Mouse (Mus musculus): ENCODE results near the gene Prcc. TPM values are rescaled to one million over a fixed set of nuclear protein-coding genes. Genes with fewer than 3 reads are reported as not detected.

Gene Prcc
- polyA plus RNA-seq, 1 experiment, result 27.1 TPM

DNA sequence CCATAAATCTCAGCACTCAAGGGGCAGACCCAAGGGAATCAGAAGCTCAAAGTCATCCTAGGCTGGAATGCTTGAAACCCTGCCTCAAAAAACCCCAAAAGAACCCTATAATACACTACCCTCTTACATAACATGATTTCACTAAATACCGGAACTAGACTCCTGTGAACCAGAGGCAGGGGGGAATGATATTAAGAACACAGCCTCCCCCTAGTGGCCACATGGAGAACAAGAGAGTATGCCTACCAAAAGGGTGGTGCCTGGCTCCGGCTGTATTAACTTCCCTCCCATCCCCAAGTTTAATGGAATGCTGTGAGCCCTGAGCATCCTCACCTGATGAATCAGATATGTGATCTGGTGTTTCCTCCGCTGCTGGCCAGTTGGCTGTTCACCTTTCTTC lies 25.6 kb downstream of the Prcc start:
- H3K27me3 ChIP-seq (ENCODE audit: control insufficient read depth, insufficient read depth, low read length), result no peaks in the 10 kb centered on the region
- H3K4me1 ChIP-seq (ENCODE audit: control insufficient read depth, insufficient read depth, insufficient read length, low read length), result no peaks in the 10 kb centered on the region
- H3K27ac ChIP-seq (ENCODE audit: insufficient read depth, low read depth, low read length), result no peak overlapping the region
- WGBS, result 31% methylated on average over 3 of the region's 3 CpGs
- TF ChIP-seq CTCF (IDR thresholded peaks at IDR 0.05; ENCODE audit: extremely low read depth, insufficient read length, insufficient replicate concordance, low read depth, low read length), result peak; percentile 68; the same call in 1 of the 2 replicates
- TF ChIP-seq POLR2A (IDR thresholded peaks at IDR 0.05; ENCODE audit: low read depth, low read length), result no peak
- no peak overlapping the region for H3K4me3 ChIP-seq (ENCODE audit: low read depth, low read length)
- peaks cover 53% of the 10 kb centered on the region for H3K36me3 ChIP-seq (ENCODE audit: control insufficient read depth, insufficient read depth, low read length)

DNA sequence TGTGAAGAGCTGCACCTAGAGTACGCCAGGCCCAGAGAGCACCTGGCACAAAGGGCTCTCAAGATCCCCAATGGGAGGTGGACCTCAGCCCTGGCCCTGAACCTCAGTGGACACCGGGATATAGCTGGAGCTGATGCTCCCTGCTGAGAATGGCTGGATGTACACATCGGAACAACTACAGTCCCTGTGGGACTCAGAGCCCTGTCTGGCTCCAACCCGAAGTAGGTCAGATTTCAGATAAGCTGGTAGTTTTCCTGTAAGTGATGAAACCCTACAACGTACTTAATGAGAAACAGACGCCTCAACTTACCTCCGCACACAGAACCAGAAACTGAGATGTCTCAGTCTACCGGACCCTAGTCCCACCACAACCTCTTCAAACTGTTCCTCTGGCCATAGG lies 27.7 kb downstream of the Prcc start:
- 94% methylated on average over 8 of the region's 8 CpGs for WGBS
- Histone ChIP-seq H3K36me3 (ENCODE audit: control insufficient read depth, insufficient read depth, low read length) (peaks cover 39% of the 10 kb centered on the region), H3K27me3 (ENCODE audit: control insufficient read depth, insufficient read depth, low read length) (no peaks in the 10 kb centered on the region), H3K4me3 (ENCODE audit: low read depth, low read length) (no peak overlapping the region), H3K4me1 (ENCODE audit: control insufficient read depth, insufficient read depth, insufficient read length, low read length) (no peaks in the 10 kb centered on the region), H3K27ac (ENCODE audit: insufficient read depth, low read depth, low read length) (no peak overlapping the region)
- TF ChIP-seq CTCF (IDR thresholded peaks at IDR 0.05; ENCODE audit: extremely low read depth, insufficient read length, insufficient replicate concordance, low read depth, low read length) (no peak), POLR2A (IDR thresholded peaks at IDR 0.05; ENCODE audit: low read depth, low read length) (no peak)

DNA sequence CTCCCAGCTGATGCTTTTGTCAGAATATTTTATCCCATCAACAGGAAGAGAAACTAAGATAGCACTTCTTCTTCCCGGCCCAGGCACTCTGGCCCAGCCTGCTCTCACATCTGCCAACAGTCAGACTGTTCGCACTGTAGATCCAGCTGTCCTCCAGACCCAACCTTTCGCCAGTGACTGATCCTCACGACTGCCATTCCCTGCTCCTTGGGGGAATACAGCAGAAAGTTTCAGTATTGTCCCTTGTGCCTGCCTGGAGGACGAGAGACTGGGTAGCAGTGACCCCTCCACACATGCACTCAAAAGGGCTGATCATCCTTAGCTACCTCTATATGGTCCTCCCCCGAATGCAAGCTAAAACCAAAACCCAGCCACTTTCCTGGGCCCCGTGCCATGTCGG lies 29.5 kb downstream of the Prcc start:
- TF ChIP-seq POLR2A (IDR thresholded peaks at IDR 0.05; ENCODE audit: low read depth, low read length), result no peak
- H3K27ac ChIP-seq (ENCODE audit: insufficient read depth, low read depth, low read length), result no peak overlapping the region
- H3K36me3 ChIP-seq (ENCODE audit: control insufficient read depth, insufficient read depth, low read length), result peaks cover 28% of the 10 kb centered on the region
- no peak overlapping the region for H3K4me3 ChIP-seq (ENCODE audit: low read depth, low read length)
- WGBS, result 76% methylated on average over 8 of the region's 8 CpGs
- no peaks in the 10 kb centered on the region for H3K4me1 ChIP-seq (ENCODE audit: control insufficient read depth, insufficient read depth, insufficient read length, low read length)
- H3K27me3 ChIP-seq (ENCODE audit: control insufficient read depth, insufficient read depth, low read length), result no peaks in the 10 kb centered on the region

GRCm38 (mm10) chr3:87854795-87855568 lies 30.4 kb downstream of the Prcc start:
- no peaks in the 10 kb centered on the region for H3K27me3 ChIP-seq (ENCODE audit: control insufficient read depth, insufficient read depth, low read length)
- TF ChIP-seq CTCF (IDR thresholded peaks at IDR 0.05; ENCODE audit: extremely low read depth, insufficient read length, insufficient replicate concordance, low read depth, low read length) (no peak), POLR2A (IDR thresholded peaks at IDR 0.05; ENCODE audit: low read depth, low read length) (no peak)
- peak overlapping the region; percentile 4; the same call in 1 of the 2 replicates for H3K27ac ChIP-seq (ENCODE audit: insufficient read depth, low read depth, low read length)
- H3K4me1 ChIP-seq (ENCODE audit: control insufficient read depth, insufficient read depth, insufficient read length, low read length), result no peaks in the 10 kb centered on the region
- WGBS, result 39% methylated on average over 7 of the region's 7 CpGs
- H3K4me3 ChIP-seq (ENCODE audit: low read depth, low read length), result no peak overlapping the region
- peaks cover 24% of the 10 kb centered on the region for H3K36me3 ChIP-seq (ENCODE audit: control insufficient read depth, insufficient read depth, low read length)

DNA sequence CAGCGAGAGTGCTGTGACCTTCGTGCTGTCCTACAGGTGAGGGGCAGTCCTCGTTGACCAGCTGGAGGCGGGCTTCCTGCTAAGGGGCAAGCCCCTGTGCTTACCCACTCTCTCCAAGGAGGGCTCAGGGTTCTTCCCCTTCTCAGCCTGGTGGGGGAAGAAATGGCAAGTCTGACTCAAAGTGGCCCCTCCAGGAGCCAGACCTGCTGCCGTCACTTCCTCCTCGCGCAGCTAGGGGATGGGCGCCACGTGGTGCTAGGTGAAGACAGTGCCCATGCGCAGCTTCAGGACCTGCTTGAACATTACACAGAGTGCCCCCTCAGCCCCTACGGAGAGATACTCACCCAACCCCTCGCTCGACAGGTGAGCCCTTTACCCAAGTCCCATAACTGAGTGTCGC lies 36.3 kb downstream of the Prcc start:
- TF ChIP-seq CTCF (IDR thresholded peaks at IDR 0.05; ENCODE audit: extremely low read depth, insufficient read length, insufficient replicate concordance, low read depth, low read length) (no peak), POLR2A (IDR thresholded peaks at IDR 0.05; ENCODE audit: low read depth, low read length) (no peak)
- WGBS, result 67% methylated on average over 14 of the region's 14 CpGs
- H3K4me1 ChIP-seq (ENCODE audit: control insufficient read depth, insufficient read depth, insufficient read length, low read length), result no peaks in the 10 kb centered on the region
- no peak overlapping the region for H3K4me3 ChIP-seq (ENCODE audit: low read depth, low read length)
- no peaks in the 10 kb centered on the region for H3K36me3 ChIP-seq (ENCODE audit: control insufficient read depth, insufficient read depth, low read length)
- H3K27me3 ChIP-seq (ENCODE audit: control insufficient read depth, insufficient read depth, low read length), result no peaks in the 10 kb centered on the region
- H3K27ac ChIP-seq (ENCODE audit: insufficient read depth, low read depth, low read length), result no peak overlapping the region

GRCm38 (mm10) chr3:87847680-87848079 lies 37.7 kb downstream of the Prcc start:
- Histone ChIP-seq H3K4me3 (ENCODE audit: low read depth, low read length) (peak overlapping the region; percentile 46; the same call in 1 of the 2 replicates), H3K27me3 (ENCODE audit: control insufficient read depth, insufficient read depth, low read length) (no peaks in the 10 kb centered on the region), H3K4me1 (ENCODE audit: control insufficient read depth, insufficient read depth, insufficient read length, low read length) (no peaks in the 10 kb centered on the region), H3K36me3 (ENCODE audit: control insufficient read depth, insufficient read depth, low read length) (no peaks in the 10 kb centered on the region), H3K27ac (ENCODE audit: insufficient read depth, low read depth, low read length) (peak overlapping the region; percentile 68)
- 66% methylated on average over 5 of the region's 5 CpGs for WGBS
- no peak for TF ChIP-seq POLR2A (IDR thresholded peaks at IDR 0.05; ENCODE audit: low read depth, low read length)
- no peak for TF ChIP-seq CTCF (IDR thresholded peaks at IDR 0.05; ENCODE audit: extremely low read depth, insufficient read length, insufficient replicate concordance, low read depth, low read length)

DNA sequence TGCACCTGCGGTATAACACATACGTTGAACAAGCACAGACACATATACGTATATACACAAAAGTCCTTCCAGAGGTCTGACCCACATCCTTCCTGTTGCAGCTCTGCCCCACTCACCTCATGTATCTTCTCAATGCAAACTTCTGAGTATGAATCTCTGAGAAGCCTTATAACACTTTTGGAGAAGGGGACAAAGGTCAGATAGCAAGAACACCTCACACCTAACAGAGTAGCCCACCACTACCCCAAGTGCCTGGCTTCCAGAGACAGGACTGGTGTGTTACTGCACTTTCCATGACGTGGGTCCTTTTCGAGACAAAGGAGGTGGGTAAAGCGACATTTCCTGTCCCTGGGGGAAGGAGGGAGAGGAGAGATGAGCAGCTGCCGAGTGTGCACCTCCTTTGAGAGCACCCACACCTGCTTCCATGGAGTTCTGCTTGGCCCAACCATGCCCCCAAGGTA lies 38.7 kb downstream of the Prcc start, which contains the start of gene Sh2d2a:
Sh2d2a (plus strand) TSS at position 106 of the 461 bp plus-strand sequence.
- WGBS, result 67% methylated on average over 7 of the region's 7 CpGs
- H3K4me1 ChIP-seq (ENCODE audit: control insufficient read depth, insufficient read depth, insufficient read length, low read length), result no peaks in the 10 kb centered on the region
- peak within 1 kb of the TSS; percentile 46 for H3K4me3 ChIP-seq (ENCODE audit: low read depth, low read length)
- H3K27ac ChIP-seq (ENCODE audit: insufficient read depth, low read depth, low read length), result peak within 1 kb of the TSS; percentile 68
- H3K27me3 ChIP-seq (ENCODE audit: control insufficient read depth, insufficient read depth, low read length), result no peaks in the 10 kb centered on the region
- TF ChIP-seq CTCF (IDR thresholded peaks at IDR 0.05; ENCODE audit: extremely low read depth, insufficient read length, insufficient replicate concordance, low read depth, low read length), result no peak
- TF ChIP-seq POLR2A (IDR thresholded peaks at IDR 0.05; ENCODE audit: low read depth, low read length), result no peak
- no peaks in the 10 kb centered on the region for H3K36me3 ChIP-seq (ENCODE audit: control insufficient read depth, insufficient read depth, low read length)

All from small intestine, adult 2 months (tissue).